13 mouse cellular contexts compared by ENCODE assay signal in the genomic region with DNA sequence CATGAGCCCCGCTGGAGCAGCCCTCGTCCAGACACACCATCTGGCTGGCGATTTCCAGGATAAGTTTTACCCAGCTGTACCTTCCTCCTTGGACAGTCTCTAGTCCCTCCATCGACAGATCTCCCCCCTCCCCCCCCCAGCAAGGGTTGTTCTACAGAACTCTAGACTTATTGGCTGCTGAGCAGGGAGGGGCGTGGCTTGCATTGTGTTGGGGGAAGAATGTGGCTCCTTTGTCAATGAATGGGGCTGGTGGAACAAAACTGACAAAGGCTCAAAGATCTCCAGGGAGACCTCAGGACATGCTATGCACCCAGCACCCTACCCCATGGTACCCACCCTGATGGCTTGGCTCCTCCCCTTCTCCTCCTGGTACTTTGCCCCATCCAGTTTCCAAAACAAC. TPM values are rescaled to one million over a fixed set of nuclear protein-coding genes. Genes with fewer than 3 reads are reported as not detected.
A peak's percentile ranks its signal among the peaks of the same experiment; 100 is the strongest.
DNase-seq lines count a peak whose midpoint lies in the region; ATAC-seq lines count a peak whose summit lies in the region.
"Had no signal": no experiment of that assay in that cellular context is flagged by ENCODE, and none has a peak within 500 bp of the region (broad histone marks: within the 10 kb centered on the region; RNA-seq: fewer than 3 reads in every experiment).

No protein-coding gene starts in this region.

- H3K4me3 ChIP-seq in hindbrain, embryonic 12.5 days, result no peak overlapping the region
- no peak overlapping the region for H3K4me3 ChIP-seq in neural tube, embryonic 11.5 days (ENCODE audit: low read depth, low read length)
- H3K4me3 ChIP-seq: heart, embryonic 13.5 days; limb, embryonic 12.5 days had no signal

- 14% methylated on average over 5 of the region's 5 CpGs for WGBS in hindbrain, embryonic 12.5 days
- WGBS in neural tube, embryonic 11.5 days, result 23% methylated on average over 5 of the region's 5 CpGs

- peak; percentile 83 for ATAC-seq in hindbrain, embryonic 12.5 days (ENCODE audit: low FRiP score)
- ATAC-seq in neural tube, embryonic 11.5 days (ENCODE audit: insufficient read depth, low FRiP score, low TSS enrichment), result peak; percentile 89

- H3K36me3 ChIP-seq in hindbrain, embryonic 12.5 days, result no peaks in the 10 kb centered on the region
- no peaks in the 10 kb centered on the region for H3K36me3 ChIP-seq in neural tube, embryonic 11.5 days (ENCODE audit: control insufficient read depth, insufficient read depth, low read length)
- H3K36me3 ChIP-seq: heart, embryonic 13.5 days; limb, embryonic 12.5 days had no signal

- peaks cover under 1% of the 10 kb centered on the region; the same call in 1 of the 2 replicates for H3K27me3 ChIP-seq in hindbrain, embryonic 12.5 days
- no peaks in the 10 kb centered on the region for H3K27me3 ChIP-seq in neural tube, embryonic 11.5 days (ENCODE audit: control insufficient read depth, insufficient read depth, low read length)

- H3K27ac ChIP-seq in hindbrain, embryonic 12.5 days, result peak overlapping the region; percentile 31
- H3K27ac ChIP-seq in neural tube, embryonic 11.5 days (ENCODE audit: low read depth, low read length), result 0 out of 2 replicates have a peak overlapping the region, but pooled peaks have one; percentile 49
- H3K27ac ChIP-seq: heart, embryonic 13.5 days; limb, embryonic 12.5 days had no signal

- H3K9me3 ChIP-seq in hindbrain, embryonic 12.5 days (replicated peaks), result no peaks in the 10 kb centered on the region
- no peaks in the 10 kb centered on the region for H3K9me3 ChIP-seq in neural tube, embryonic 11.5 days (ENCODE audit: control insufficient read depth, low read length)
- H3K9me3 ChIP-seq: heart, embryonic 13.5 days; limb, embryonic 12.5 days had no signal

- H3K4me2 ChIP-seq in hindbrain, embryonic 12.5 days (replicated peaks), result peak overlapping the region; percentile 32
- H3K4me2 ChIP-seq in neural tube, embryonic 11.5 days (ENCODE audit: low read depth), result peak overlapping the region; percentile 12; the same call in 1 of the 2 replicates
- H3K4me2 ChIP-seq: heart, embryonic 13.5 days; limb, embryonic 12.5 days had no signal

- DNase-seq in layer of hippocampus, adult 11-12 months (ENCODE audit: low spot score), result peak; percentile 29
- DNase-seq in layer of hippocampus, postnatal 25 days (ENCODE audit: extremely low spot score in 1 of 2, low spot score in 1 of 2), result no peak
- DNase-seq in embryo, embryonic 11 days, result peak; percentile 78
- peak; percentile 74 for DNase-seq in neural tube, embryonic 11.5 days (ENCODE audit: low spot score)
- no peak for DNase-seq in gastrocnemius, adult 18-20 months (ENCODE audit: low spot score)
- DNase-seq in urinary bladder, postnatal 14 days (ENCODE audit: low spot score), result no peak
- no peak for DNase-seq in layer of hippocampus, adult 18-20 months (ENCODE audit: low spot score in 2 of 2)
- DNase-seq: cerebellum, adult 11-12 months; kidney, adult 2 months; lung, postnatal 10 days had no signal

- H3K9ac ChIP-seq in hindbrain, embryonic 12.5 days, result no peak overlapping the region
- no peak overlapping the region for H3K9ac ChIP-seq in neural tube, embryonic 11.5 days (ENCODE audit: low read length)
- H3K9ac ChIP-seq: heart, embryonic 13.5 days; limb, embryonic 12.5 days had no signal

- H3K4me1 ChIP-seq in hindbrain, embryonic 12.5 days, result peaks cover 12% of the 10 kb centered on the region
- H3K4me1 ChIP-seq in neural tube, embryonic 11.5 days (ENCODE audit: control insufficient read depth, insufficient read depth, low read length), result 0 out of 2 replicates have a peak, but pooled peaks cover 3% of the 10 kb centered on the region

RNA-seq across cellular contexts. Expression of gene Gm266, which starts 15.1 kb away (rescaled TPM):
- 1 to 10 TPM; 5.6 to 7.8 TPM for total RNA-seq in layer of hippocampus, postnatal 25 days (2021)
- polyA plus RNA-seq in hindbrain, embryonic 12.5 days (2016; fragmentation: Nextera tagmentation; extraction: Ambion mirVana), result 9.4 and 14.3 TPM in 2 replicates
- polyA plus RNA-seq in neural tube, embryonic 11.5 days (2014; fragmentation: Nextera tagmentation; extraction: Ambion mirVana), result 5.2 and 5.3 TPM in 2 replicates
- total RNA-seq in gastrocnemius, adult 18-20 months (2021), result under 1 TPM in 1 of 2 experiments, not detected in 1; 0.18 TPM
- 1 to 10 TPM; 3.7 to 3.9 TPM for total RNA-seq in layer of hippocampus, adult 18-20 months (2021)

RNA-seq across cellular contexts. Expression of gene Eif5, which starts 37.1 kb away (rescaled TPM):
- 100 to 1,000 TPM; 243 to 246 TPM for total RNA-seq in layer of hippocampus, postnatal 25 days (2021)
- polyA plus RNA-seq in hindbrain, embryonic 12.5 days (2016; fragmentation: Nextera tagmentation; extraction: Ambion mirVana), result 662 and 672 TPM in 2 replicates
- 645 and 670 TPM in 2 replicates for polyA plus RNA-seq in neural tube, embryonic 11.5 days (2014; fragmentation: Nextera tagmentation; extraction: Ambion mirVana)
- 100 to 1,000 TPM; 160 to 165 TPM for total RNA-seq in gastrocnemius, adult 18-20 months (2021)
- total RNA-seq in layer of hippocampus, adult 18-20 months (2021), result 100 to 1,000 TPM; 254 to 262 TPM

RNA-seq across cellular contexts. Expression of gene Tnfaip2, which starts 58.5 kb away (rescaled TPM):
- total RNA-seq in layer of hippocampus, postnatal 25 days (2021), result under 1 TPM; 0.63 to 0.81 TPM
- 3.7 and 4.1 TPM in 2 replicates for polyA plus RNA-seq in hindbrain, embryonic 12.5 days (2016; fragmentation: Nextera tagmentation; extraction: Ambion mirVana)
- 3.4 and 3.7 TPM in 2 replicates for polyA plus RNA-seq in neural tube, embryonic 11.5 days (2014; fragmentation: Nextera tagmentation; extraction: Ambion mirVana)
- 10 to 100 TPM; 38.8 to 52.9 TPM for total RNA-seq in gastrocnemius, adult 18-20 months (2021)
- 1 to 10 TPM in 1 of 2 experiments, under 1 TPM in 1; 0.30 to 1.7 TPM for total RNA-seq in layer of hippocampus, adult 18-20 months (2021)

Comparison
In these comparisons a context has a peak if more than half of its experiments do, and no peak if none do; other contexts are left out.
1. DNase-seq: peak in layer of hippocampus, adult 11-12 months (single experiment), embryo, embryonic 11 days (single experiment) and neural tube, embryonic 11.5 days (single experiment); none in layer of hippocampus, postnatal 25 days (0 of 2), gastrocnemius, adult 18-20 months (single experiment), urinary bladder, postnatal 14 days (single experiment) and layer of hippocampus, adult 18-20 months (0 of 2).
2. RNA of gene Tnfaip2, which starts 58.5 kb away (total RNA-seq): 38.8 to 52.9 TPM in gastrocnemius, adult 18-20 months; 0.30 to 1.7 TPM in layer of hippocampus, adult 18-20 months and 0.63 to 0.81 TPM in layer of hippocampus, postnatal 25 days; every median in the first group is over 10 times any median in the second.